Mouse (Mus musculus) CD4-positive, CD25-positive, alpha-beta regulatory T cell, adult 4 months (primary cell): Measurements from ENCODE around the gene Gm45021. TPM values are rescaled to one million over a fixed set of nuclear protein-coding genes. Genes with fewer than 3 reads are reported as not detected.

Source experiments
- ATAC-seq: one replicate; pipeline ENCODE4 v1.8.0; 2017
- polyA plus RNA-seq, 2 experiments: library from polyadenylated mRNA; unstranded; fragments of 100-300 nt; shearing (Covaris generic); gene quantifications; one replicate each; pipeline ENCODE4 v1.2.1; 2017

Gm45021 gene
- polyA plus RNA-seq, 2 experiments from 2014 or later = not detected

DNA sequence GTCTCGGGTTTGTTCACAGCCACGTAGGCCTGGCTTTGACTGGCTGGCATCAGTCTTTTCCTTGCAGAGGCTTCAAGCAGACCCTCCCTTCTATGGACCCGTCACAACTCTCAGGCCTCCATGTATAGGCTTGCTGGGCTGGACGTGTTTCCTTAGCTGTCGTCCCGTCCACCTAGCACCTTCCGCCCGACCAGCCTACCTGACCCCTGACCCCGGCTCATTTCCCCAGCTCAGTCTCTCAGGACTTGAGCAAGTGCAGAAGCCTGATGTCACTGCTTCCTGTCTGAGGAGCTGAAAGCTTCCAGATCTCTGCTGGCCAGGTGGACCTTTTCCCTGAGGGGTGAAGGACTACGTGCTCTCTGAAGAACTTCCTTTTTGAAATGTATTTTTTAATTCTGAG, 16.1 kb upstream of the Gm45021 start:
- no peak for ATAC-seq

DNA sequence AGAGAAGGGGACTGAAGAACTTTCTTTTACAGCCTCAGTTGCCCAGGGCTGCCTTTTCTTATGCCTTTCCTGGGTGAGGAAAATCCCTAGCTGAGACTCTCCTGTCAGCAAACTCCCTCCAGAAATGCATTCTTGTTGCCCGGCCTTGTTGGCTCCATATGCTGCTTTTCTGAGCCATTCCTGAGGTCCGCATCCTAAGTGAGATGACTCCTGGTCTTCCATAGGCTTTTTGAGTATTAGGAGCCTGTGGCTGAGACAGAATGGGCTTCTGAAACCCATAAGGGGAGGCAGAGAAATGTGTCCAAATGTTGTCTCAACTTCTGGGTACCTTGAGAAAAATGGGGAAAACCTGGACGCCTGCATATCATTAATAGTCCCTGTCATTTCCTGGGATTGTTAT, 15.4 kb upstream of the Gm45021 start:
- no peak for ATAC-seq

DNA sequence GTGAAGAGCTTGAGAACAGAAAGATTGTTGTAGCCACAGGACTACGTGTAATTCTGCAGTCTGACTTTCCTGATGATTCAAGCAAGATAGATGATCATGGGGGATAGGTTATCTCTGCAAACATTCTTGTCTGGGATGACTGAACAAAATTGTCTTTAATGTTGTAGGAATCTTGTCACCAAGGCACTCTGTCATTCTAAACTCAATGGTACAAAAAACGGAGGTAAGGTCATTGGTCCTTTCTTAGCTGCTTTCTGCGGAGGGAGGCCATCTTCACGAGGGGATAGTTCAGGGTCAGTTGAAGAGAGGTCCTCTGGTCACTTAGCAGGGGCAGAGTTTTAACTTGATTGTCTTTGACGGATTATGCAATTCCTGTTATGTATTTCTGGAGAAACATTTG, 10.7 kb upstream of the Gm45021 start:
- ATAC-seq = no peak

DNA sequence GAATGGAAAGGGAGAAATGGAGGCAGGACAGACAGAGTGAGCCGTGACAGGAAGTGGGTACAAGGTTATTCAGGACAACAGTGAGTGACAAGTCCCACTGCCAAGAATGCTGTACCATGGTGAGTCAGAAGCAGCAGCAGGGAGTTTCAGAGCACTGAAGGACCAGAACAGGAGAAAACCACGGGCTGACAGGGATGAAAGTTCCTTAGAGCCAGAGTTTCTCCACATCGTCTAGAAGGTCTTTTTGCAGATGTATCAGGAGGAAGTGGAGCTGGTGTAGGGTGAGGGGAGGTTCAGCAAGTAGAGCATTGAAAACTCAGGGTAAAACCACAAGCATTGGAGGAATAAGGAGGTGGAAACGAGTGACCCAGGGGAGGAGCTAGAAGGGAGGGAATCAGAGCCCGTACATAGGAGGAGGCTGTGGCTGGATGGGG, 10.2 kb upstream of the Gm45021 start:
- peak; percentile 82 for ATAC-seq

DNA sequence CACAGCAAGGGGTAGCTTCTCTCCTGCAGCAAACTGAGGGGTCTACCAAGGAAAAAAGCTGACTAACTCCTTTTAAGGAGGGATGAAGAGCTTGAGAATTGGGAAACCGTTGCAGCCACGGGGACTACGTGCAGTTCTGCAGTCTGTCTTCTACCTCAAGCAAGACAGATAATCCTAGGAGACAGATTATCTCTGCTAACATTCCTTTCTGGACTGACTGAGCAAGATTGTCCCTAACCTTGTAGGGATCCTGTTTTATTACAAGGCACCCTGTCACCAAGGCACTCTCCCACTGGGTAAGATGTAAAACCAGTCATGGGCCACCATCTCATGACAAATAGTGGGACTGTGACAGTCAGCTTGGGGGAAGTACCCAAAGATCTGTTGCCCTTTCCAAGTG, 8.2 kb upstream of the Gm45021 start:
- ATAC-seq = no peak

DNA sequence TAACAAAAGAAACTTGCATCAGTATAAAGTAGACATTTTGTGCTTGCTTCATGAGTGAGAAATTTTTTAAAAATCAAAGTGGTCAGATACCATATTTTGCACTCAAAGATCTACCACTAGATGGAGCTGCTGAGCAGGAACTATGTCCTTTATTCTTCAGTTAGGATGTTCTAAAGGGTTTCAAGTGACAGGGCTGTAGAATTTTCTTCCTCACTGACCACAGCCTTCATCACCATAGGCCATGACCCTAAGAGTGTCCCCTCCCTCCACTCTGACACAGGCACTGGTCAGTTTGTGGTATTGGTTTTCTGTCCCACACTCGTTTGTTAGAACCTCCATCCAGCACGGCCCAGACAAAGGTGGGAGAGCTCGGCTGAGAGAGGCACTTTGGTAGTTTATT, 7.4 kb upstream of the Gm45021 start:
- ATAC-seq = peak; percentile 47

DNA sequence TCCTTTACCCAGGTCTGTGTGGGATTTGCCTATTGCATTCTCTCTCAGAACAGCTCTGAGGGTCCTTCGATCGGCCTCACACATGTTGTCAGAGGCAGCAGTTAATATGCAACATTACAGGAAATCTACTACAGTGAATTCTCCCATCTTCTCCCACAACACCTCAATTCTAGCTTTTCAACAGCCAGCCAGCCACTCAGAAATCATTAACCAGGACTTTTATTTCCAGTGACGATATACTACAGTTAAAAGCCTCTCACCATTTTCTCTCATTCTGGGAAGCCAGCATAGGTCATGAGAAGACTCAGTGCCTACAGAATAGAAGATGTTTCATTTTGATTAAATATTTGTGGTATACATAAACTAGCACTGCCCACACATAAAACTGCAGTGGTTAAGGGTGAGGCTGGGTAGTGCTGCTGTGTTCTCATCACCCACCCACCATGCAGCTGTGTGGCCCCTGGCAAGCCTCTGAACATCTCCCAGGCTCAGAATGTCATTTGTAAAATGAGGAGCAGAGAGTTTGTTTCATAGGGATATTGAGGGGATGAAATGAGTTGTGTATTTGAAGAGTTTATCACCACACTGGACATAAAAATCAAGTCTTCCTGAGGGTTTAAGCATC, 1.9 kb downstream of the Gm45021 start:
- no peak for ATAC-seq

DNA sequence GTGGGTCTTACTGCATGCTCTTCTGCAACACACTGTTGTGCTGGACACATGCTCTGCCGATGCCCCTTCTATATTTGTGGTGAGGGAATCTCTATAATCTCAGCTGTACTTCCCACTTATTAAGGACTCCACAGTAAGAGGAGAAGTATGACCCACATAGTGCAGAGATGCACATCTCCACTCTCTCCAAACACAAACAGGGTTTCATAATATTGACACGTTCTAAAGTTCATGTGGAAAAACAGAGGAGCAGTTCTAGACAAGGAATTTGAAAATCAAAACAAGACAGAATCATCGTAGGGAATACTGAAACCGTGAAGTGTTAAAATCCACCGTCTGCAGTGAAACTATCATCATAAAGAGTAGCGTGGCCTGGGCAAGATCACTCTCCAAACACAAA, 2.5 kb downstream of the Gm45021 start:
- ATAC-seq = no peak

DNA sequence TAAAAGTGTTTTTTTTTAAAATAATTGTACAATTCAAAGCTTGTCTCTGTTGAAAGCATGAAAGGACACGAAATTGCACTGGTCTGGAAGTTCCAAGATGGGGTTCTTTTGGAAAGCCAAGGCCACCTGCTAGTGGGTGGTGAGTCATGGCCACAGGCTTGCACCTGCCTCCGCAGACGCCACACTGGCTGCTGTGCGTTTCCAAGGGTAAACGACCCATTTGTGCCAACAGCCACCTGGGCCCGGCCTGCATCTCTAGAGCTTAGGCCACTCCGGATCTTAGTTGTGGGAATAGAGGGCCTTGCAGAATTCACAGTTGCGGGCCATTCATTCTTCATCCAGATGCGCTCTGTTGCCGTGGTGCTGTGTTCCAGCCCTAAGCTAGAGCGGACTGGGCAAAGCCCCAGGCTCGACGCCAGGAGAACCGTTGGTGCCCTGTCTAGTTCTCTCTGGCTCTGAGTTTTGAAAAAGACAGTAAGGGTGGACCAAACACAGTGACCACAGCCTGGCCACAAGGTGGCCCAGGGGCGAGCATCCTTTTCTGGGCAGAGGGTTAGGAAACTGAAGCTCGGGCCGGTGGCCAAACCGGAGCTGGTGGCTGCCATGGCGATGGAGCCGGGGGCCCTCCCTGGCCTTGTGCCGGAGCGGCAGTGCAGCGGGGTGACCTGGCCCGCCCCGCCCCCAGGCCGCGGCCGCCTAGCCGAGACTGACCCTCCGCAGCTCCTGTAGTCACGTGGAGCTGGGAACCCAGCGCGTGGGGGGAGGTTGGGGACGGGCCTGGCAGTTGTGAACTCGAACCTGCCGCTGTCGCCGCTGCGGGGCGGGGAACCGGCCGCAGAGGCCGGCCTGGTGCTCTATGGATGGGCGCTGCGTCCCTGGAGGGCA, 4.0 kb downstream of the Gm45021 start, which contains the start of the genes Repin1 and Gm44965:
Gene Repin1, plus strand, starts transcription at position 726 of the 885 bp plus-strand sequence.
Gene Gm44965, plus strand, starts transcription at position 784 of the 885 bp plus-strand sequence.
- peak; percentile 65 for ATAC-seq

DNA sequence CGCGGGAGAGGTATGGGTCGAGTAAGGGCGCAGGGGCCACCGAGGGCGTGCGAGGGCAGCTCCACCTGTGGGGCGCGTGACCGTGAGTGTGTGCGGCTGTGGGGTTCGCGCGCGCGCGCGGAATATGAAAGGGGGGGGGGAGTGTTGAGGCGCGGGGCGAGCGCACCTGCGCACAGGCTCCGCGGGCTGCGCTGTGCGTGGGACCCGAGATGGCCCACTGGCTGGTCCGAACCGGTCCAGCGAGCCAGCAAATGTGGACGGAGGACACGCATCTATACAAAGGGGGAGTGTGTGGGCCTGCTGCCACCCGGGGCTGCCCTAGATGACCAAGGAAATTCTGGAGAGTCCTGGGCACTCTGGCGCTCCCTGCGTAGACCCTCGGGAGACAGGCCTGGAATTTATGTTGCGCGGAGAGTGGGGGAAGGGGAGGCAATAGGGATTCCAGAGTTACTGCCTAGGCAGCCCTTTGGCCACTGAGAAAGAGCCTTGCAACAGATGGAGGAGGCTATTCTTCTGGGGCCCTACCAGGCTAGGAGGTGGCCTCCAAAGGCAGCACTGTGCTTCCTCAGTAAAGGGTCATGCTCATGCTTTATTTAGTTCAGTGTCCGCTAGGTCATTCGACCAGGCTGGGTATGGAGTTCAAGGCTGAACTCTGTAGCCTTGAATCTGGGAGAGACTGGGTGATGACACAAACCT, 4.8 kb downstream of the Gm45021 start:
- peak; percentile 66 for ATAC-seq

DNA sequence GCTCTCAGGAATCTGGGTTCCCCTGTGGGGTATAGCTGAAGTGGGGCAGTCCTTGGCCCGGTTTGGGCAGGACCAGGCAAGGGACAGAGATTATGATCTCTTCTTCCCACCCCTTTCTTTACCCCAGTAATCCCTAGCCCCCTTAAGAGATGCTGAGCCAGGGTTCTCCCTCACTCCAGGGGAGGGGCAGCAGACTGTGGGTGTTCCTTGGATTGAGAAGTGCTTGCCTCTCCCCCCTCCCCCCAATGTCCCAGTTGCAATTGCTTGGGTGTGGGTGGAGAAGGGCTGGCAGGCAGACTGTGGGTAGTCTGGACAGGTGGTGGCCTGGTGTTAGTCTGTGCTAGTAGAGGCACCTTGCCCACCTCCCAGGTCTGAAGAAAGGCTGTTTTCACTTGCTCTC, 5.9 kb downstream of the Gm45021 start:
- no peak for ATAC-seq

DNA sequence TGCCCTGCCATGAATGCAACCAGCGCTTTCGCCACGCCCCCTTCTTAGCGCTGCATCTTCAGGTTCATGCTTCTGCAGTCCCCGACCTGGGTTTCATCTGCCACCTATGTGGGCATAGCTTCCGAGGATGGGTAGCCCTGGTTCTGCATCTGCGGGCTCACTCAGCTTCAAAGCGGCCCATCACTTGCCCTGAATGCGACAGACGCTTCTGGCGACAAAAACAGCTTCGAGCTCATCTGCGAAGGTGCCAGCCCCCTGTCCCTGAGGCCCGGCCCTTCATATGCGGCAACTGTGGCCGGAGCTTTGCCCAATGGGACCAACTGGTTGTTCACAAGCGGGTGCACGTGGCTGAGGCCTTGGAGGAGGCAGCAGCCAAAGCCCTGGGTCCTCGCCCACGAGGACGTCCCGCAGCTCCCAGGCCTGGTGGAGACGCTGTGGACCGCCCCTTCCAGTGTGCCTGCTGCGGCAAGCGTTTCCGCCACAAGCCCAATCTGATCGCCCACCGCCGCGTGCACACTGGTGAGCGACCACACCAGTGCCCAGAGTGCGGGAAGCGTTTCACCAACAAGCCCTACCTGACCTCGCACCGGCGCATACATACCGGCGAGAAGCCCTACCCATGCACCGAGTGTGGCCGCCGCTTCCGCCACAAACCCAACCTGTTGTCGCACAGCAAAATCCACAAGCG, 7.3 kb downstream of the Gm45021 start:
- ATAC-seq = no peak

DNA sequence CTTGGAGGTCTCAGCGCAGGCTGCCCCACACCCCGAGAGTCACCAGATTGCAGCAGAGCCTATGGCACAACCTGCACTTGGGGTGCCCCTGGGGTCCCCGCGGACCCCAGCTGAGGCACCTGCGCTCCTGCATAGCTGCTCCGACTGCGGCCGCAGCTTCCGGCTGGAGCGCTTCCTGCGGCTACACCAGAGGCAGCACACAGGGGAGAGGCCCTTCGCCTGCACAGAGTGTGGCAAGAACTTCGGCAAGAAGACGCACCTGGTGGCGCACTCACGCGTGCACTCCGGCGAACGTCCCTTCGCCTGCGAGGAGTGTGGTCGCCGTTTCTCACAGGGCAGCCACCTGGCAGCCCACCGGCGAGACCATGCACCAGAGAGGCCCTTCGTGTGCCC, 7.8 kb downstream of the Gm45021 start:
- no peak for ATAC-seq

DNA sequence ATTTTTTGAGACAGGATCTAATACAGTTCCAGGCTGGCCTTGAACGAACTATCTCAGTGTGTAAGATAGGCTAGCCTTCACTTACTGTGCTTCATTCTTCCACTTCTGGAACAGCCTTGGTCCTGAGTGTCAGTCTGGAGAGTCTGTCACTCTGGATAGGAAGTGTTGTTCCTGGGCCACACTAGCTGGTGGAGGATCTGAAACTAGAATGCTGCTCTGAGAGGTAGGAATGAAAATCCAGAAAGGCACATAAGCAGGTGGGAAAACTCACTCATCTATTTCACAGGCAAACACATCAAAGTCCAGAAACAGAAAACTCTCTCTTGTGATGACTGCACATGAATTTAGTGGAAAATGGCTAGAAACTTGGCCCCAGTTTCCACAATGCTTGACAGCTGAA, 11.2 kb downstream of the Gm45021 start:
- ATAC-seq = no peak

DNA sequence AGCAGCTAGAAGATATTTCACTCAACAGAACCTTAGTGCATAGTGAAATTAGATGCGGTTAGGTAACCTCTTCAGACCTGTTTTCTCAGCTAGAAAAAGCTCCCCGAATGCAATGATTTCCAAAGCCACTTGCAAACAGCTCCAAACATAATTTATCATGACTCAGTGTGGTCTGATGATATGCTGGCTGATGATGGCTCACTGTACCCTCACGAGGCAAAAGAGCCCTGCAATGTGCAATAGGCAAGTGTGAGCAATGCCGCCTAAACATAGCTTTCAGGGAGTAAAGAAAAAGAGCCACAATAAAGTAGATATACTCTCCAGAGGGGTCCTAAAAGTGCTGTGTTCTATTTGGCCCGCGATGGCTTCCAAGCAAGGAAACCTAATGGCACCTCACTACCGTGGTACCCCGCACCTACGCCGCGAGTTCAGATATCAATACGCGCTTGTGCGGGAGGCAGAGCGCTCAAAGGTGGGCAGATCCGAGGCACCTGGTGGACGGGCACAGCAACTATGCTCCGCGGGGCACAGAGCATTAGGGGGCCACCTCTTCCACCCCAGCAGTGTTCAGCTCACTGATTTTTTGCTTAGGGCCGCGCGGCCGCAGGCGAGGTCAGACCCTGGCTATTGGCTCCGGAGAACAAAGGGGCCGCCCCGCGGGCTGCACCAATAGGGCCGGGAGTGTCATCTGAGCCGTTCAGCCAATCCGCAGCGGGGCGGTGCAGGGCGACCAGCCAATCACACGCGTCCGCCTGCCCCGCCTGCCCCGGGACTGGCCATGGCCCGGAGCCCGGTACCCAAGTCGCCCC, 12.1 kb downstream of the Gm45021 start, which contains the start of gene Zfp775:
Gene Zfp775, plus strand, starts transcription at position 793 of the 809 bp plus-strand sequence.
- peak; percentile 97 for ATAC-seq

DNA sequence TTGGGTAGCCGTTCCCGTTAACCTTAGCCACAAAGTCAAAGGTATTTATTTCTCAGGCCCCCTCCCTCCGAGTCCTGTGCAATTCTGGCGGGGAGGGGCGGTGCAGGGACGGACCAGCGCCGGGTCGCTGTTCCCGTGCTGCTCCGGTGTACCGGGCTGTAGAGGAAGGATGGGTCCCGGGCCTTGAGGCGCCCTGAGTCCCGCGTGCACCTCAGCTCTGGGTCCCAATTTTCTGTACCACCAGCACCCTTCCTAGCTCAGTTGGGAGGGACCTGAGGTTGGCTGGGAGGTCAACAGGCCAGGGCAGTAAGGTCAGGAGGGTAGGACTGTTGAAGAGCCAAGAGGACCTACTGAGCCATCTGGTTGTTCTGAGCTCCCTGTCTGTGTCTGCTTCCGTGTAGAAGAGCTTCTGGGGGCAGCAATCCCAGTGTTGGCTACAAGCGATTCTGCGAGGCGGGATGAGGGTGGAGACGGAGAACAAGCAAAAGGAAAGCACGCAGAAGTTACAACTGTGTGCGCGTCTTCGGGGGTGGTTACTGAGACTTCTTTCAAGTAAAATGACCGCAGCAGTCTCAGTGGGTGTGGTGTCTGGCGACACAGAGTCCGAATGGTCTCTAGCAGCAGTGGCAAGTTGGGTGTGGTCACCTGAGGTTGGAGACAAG, 12.8 kb downstream of the Gm45021 start:
- ATAC-seq = peak; percentile 65

DNA sequence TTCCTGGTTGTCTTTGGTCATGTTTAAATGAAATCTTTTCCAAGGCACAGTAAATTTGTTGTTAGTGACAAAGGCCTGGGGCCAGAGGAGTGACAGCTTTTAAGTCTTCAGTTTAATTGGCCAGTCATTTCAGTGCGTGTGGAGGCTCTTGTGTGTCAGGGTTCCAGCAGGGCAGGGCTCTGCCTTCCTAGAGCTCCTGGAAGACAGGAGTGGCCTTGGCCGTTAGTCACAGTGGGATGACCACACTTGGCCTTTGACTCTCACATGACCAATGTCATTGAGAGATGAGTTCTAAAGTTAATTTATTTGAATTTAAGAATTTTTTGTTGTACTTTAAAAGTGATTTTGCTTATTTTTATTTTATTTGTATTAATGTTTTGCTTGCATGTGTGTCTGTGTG, 18.7 kb downstream of the Gm45021 start:
- ATAC-seq = no peak

DNA sequence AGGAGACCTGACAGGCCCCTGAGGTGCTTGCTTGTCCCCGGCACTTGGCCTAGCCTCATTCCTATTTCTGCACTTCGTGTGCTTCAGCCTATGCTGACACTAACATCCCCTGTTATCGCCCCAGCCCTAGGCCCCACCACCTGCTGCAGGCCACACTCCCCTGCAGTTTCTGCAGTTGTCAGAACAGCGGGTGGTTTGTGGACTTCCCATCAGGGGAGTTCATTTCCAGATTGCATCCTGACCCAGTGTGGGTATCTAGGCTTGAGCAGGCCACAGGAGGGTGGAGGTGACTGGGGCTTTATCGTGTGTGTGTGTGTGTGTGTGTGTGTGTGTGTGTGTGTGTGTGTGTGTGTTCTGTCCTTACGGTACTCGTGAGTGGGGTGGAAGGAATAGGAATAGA, 20.1 kb downstream of the Gm45021 start:
- no peak for ATAC-seq

DNA sequence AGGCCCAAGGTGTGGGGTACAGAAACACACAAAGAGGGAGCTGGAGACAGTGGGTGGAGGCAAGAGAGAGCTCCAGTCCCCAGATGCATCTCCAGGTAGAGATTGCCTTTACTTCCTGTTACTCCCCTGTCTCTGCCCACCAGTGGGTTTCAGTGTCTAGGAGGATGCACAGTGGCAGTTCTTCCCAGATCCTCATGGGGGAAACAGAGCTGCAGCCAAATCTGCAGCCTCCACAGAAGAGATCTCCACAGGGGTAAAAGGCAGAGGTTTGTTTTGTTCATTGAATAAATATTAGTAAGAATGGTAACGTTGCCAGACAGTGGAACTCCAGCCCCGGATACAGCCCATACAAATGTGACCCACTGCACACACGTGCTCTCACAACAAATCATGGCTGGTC, 21.2 kb downstream of the Gm45021 start:
- ATAC-seq = no peak

DNA sequence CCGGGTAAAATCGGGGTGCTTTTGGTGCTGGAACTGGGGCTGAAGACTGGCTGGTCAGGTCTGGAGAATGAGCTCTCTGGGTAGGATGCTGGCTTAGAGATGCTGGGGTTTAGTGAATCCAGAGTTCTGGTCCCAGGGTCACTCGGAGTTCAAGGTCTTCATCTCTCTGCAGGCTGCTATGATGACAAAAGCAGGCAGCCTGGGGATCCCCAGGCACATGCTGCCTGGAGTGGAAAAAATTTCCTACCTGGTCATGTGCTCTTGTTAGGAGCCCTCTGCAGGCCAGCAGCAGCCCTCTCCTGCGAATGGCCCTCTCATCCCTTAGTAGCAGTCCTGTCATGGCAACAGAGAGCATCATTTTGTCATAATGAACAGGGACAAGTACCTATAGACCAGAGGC, 24.1 kb downstream of the Gm45021 start:
- ATAC-seq = no peak

DNA sequence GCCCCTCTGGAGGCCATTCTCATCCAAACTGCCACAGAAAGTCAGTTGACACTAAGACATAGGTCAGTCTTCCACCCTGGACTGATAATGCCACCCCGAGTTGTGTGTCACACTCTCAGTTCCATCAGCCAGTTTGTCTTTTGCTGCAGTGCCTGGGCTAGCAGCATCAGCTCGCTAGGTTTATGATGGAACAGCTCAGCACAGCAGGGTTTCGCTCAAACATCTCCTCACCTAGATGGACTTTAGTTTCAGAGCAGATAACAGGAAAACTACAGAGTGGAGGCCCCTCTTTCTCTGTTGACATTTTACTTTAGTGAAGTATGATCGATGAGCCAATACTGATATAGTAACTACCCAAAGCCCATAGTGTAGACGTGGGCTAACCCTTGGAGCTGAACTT, 25.3 kb downstream of the Gm45021 start:
- ATAC-seq = no peak
